Mouse (Mus musculus): ENCODE measurements around the gene Hspa1a.

DNA sequence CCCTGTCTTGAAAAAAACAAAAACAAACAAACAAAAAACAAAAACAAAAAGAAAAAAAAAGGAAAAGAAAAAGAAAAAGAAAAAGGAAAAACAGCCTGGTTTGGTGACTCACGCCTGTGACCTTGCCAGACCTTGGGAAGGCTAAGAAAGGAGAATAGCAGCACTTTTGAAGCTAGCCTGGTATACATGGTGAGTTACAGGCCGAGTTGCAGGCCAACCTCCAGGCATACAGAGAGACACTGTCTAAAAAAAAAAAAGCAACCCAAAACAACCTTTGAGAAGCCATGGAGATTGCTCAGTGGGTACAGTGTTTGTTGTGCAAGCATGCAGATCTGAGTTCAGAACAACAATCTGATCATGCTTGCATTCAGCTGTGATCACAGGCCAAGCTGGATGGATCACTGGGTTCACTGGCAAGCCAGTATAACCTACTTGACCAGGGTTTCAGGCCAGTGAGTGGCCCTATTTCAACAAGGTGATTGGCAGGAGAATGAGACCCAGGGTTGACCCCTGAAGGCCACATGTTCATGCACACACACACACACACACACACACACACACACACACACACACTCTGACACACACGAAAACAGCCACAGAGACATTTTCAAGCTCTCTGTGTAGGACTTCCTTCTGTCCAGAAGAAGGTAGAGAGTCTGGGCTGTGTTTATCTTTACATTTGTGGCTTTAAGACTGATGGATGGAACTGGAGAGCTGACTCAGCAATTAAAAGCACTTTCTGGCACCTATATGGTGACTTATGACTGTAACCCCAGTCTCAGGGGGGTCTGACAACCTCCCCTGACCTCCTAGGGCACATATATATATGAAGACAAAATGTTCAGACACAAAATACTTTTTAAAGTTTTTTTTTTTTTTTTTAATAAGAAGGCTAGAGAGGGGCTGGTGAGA is 3.9 kb upstream of the Hspa1a start:
- no peak for TF ChIP-seq TAL1 (IDR thresholded peaks at IDR 0.05; ENCODE audit: low read length)
- TF ChIP-seq GATA1 (IDR thresholded peaks at IDR 0.05; ENCODE audit: low read length), result no peak
